Mouse (Mus musculus): Measurements from ENCODE around the gene Odf3l2.

Odf3l2 gene

DNA sequence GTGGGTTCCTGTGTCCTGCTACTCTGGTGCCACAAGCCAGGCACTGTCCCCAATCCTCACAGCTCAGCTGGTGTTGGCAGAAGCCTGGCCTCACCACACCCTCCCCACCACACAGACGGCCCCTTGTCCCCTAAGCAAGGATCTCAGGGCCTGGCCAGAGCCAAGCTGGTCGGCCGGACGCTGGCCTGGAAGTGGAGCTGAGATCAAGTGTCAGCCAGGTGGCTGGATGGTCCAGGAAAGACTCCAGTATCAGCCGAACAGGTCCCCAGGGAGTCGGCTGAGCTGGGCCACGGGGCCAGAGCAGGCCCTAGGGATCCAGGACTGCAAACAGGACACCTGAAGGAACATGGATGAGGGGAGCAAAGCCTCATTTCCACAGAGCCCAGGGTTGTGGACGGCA is at the start of gene Odf3l2:
Odf3l2 (minus strand) TSS at position 28 of the 400 bp plus-strand sequence.
- in situ Hi-C loops (cut with MboI, MseI), result no loop called here

DNA sequence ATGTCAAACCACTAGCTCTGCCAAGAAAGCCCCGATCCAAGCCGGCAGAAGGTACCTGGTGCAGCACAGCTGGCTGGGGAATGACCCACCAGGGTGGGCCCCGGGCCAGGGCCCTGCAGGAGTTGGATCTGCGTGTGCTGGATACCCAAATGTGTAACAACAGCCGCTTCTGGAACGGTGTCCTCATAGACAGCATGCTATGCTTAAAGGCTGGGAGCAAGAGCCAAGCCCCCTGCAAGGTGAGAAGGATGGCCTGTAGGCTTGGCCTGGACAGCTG is 48.8 kb upstream of the Odf3l2 start:
- in situ Hi-C loops (cut with MboI, MseI), result loop anchor here (5.0 kb wide), 1 partner anchor 88 kb away; no protein-coding TSS in a partner anchor

DNA sequence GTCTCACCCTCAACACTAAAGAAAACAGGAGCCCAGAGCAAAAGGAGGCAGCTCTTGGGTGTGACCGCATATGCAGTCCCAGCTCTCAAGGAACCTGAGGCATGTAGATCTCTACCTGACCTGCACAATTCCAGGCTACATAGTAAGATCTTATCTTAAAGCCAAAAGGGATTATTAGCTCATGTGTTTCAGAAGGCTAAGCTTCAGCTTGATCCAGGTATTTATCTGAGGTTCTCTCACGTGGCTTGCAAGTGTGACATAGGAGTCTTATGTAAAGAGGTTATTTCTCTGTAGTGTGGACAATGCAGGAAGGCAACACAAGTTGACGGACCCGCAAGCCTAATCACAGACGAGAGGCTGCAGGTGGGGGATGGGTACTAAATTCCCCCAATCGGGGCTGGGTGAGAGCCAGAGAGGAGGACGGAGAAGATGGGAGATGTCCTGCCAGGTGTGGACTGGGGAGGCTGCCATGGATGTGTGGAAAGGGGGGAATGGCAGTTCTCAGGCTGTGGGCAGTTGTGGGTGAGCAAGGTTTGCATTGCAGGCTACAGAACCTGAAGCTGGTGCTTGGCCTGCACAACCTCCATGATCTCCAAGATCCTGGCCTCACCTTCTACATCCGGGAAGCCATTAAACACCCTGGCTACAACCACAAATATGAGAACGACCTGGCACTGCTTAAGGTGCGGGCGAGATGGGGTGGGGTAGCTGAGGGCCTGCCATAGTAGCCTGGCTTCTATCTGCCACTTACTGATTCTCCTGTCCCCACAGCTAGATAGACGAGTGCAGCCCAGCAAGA is 48.2 kb upstream of the Odf3l2 start:
- in situ Hi-C loops (cut with MboI, MseI), result loop anchor here (5.0 kb wide), 1 partner anchor 89 kb away; no protein-coding TSS in a partner anchor

DNA sequence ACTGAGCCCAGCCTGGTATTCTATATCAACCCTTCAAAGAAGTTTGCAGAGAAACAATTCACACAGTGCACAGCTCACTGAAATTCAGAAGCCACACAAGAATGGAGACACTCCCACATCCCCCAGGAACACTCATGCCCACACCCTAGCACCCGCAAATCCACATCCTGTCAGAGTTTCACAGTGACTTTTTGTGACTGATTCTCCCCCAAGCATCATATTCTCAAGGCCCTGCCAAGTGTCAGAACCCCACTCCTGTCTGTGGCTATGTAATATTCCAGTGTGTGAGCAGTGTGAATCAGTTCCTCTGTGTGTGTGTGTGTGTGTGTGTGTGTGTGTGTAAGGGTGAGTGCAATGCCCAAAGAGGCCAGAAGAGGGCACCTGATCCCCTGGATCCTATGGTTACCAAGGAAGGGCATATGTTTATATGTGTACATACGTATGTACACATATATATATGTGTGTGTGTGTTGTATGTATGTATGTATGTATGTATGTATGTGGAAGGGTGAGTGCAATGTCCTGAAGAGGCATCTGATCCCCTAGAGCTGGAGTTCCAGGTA is 46.5 kb upstream of the Odf3l2 start:
- in situ Hi-C loops (cut with MboI, MseI), result loop anchor here (5.0 kb wide), 1 partner anchor 90 kb away; no protein-coding TSS in a partner anchor

DNA sequence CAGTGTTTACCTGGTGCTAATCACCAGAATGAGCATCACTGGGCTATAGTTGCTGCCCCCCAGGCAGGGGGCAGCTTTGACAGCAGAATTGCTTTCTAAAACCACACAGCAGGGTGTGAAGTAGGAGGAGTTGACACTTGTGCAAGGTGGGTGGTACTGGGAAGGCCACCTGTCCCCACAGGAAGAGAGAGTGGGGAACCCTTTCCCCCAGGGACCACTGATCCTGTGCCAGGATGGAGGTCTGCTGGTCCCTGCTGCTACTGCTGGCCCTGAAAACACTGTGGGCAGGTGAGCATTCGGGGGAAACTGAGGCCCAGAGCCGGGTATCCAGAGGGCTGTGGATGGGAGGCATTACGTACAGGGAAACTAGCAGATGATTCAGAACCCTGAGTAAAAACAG is 43.6 kb upstream of the Odf3l2 start:
- in situ Hi-C loops (cut with MboI, MseI), result loop anchor here (10.0 kb wide), 1 partner anchor 1114 kb away; the partner anchor contains the start of gene Ilvbl

DNA sequence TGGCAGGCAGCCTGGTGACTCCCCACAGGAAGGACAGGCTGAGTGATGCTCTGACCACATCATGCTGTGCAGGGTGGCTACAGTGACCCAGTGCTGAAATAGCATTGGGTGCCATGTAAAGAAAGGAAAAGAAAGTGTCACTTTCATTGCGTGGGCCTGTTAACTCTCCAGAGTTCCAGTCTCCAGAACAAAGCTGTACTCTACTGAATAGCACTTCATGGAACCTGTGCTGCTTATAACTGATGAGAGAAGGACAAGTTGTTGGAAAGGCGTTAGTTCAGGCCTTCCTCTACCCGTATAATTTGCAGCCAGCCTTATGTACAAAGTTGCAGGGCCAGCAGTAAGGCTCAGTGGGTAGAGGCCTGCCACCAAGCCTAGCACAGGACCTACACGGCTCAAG is 43.2 kb upstream of the Odf3l2 start, which contains the start of gene Gzmm:
Gzmm (plus strand) TSS at position 301 of the 400 bp plus-strand sequence.
- in situ Hi-C loops (cut with MboI, MseI), result loop anchor here (10.0 kb wide), 1 partner anchor 1114 kb away; the partner anchor contains the start of gene Ilvbl

DNA sequence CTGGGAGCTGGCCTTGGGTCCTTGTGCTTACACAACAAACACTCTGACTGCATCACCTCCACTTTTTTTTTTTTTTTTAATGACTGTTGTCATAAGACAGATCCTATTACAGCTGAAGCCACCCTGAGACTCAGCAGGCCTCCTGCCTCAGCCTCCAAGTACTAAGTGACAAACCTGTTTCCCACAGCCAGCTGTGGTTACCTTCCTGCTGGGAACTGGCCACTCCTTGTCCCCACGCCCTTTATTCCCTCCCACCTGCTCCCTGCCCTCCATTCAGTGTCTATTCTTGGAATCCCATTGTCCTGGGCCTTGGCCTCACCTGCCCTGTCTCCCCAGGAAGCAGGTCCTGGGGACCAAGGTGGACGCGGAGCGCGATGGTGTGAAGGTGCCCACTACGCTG is 42.0 kb upstream of the Odf3l2 start:
- in situ Hi-C loops (cut with MboI, MseI), result loop anchor here (10.0 kb wide), 1 partner anchor 1113 kb away; the partner anchor contains the start of gene Ilvbl

DNA sequence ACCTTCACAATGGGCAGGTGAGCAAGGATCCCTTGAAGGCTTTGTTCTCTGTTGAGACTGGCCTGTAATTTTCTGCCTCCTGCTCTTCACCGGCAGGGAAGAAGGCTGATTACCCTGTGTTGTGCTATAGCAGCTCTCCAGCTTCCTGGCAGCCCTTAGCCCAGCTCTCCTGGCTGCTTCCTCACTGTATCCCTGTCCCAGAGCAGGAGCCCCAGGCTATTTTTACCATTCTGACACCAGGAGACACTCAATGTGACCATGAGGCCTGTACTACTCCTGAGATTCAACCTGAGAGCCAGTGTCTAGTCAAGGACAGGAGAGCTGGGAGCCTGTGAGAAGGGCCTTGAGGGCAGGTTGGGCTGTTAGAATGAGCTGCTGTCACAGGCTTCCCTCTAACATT is 41.2 kb upstream of the Odf3l2 start:
- in situ Hi-C loops (cut with MboI, MseI), result loop anchor here (10.0 kb wide), 1 partner anchor 1112 kb away; the partner anchor contains the start of gene Ilvbl

DNA sequence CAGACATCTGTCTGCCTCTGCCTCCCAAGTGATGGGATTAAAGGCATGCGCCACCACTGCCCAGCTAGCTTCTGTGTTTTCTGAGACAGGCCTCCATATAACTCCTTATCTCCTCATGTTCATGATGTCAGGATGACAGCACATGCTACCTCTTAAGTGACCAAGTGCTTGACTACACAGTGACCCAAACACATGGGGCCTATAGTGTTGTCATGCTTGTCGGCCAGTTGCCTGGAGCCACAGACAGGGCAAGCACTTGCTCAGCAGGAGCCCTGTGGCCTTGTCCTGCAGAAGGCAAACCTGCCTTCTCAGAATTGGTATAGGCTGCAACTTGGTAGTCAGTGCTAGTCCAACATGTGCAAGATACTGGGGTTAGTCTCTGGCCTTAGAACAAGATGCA is 40.7 kb upstream of the Odf3l2 start:
- in situ Hi-C loops (cut with MboI, MseI), result loop anchor here (10.0 kb wide), 1 partner anchor 1111 kb away; the partner anchor contains the start of gene Ilvbl

DNA sequence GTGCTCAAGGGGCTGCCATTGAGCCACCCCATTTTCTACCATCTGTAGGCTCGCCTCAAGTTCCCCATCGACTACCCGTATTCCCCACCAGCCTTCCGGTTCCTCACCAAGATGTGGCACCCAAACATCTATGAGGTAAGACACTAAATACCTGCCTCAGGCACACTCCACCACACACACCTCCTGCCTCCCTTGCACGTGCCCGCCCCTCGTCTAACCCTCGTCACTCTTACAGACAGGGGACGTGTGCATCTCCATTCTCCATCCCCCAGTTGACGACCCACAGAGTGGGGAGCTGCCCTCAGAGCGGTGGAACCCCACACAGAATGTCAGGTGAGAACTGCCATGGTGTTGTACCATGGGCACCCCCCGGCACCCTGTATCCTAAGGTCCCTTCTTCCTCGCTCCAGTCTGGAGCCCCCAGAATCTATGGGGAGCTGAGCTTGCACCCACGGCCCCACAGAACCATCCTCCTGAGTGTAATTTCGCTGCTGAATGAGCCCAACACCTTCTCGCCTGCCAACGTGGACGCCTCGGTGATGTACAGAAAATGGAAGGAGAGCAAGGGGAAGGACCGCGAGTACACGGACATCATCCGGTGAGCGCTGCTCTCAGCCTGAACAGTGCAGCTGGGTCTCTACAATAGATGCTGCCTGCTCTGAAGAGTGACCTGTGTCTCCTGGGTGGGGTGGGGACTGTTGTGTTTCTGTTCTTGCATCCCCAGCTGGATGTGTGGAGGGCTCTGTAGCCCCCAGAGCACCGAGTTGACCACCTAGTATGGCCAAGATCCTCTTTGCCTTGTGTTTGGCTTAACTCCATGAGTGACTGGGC is 39.4 kb upstream of the Odf3l2 start:
- in situ Hi-C loops (cut with MboI, MseI), result loop anchor here (10.0 kb wide), 1 partner anchor 1110 kb away; the partner anchor contains the start of gene Ilvbl

DNA sequence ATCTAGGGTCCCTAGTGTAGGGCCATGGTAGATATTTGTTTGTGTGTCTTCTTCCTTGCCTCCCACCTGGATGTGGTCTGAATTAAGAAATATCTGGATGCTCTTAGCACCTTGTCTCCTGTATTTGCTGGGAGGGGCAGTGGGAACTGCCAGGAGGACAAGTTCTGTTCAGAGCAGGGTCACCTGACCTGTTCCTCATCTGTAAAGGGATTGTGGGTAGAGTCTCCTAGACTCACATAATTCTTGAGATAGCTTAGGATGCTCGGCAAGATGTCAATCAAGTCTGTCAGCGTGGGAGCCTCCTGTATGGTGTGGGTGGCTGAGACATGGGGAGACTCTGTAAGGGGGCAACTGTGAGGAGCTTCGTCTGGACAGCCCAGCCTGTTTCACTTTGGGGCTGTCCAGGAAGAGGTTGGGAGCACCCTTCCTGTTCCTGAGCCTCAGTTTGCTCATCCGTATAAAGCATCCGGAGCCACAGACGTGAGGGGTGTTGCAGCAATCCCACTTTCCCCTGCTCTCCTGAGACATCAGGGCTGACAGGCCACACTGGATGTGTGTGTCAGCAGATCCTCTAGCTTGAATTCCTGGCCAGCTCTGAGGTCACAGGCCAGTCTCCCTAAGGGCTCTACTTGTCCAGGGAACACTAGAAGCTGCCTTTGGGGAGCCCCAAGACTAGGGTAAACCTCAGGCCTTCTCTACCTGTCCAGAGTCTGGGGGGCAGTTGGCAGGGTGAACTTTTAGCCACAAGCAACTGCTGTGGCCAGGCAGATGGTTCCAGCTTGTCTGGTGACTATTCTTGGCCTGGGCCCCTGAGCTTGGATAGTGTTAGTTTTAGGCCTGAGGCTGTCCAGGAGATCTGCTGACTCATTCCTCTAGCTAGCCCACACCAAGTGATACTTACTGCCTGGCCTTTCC is 38.4 kb upstream of the Odf3l2 start:
- in situ Hi-C loops (cut with MboI, MseI), result loop anchor here (10.0 kb wide), 1 partner anchor 1109 kb away; the partner anchor contains the start of gene Ilvbl

DNA sequence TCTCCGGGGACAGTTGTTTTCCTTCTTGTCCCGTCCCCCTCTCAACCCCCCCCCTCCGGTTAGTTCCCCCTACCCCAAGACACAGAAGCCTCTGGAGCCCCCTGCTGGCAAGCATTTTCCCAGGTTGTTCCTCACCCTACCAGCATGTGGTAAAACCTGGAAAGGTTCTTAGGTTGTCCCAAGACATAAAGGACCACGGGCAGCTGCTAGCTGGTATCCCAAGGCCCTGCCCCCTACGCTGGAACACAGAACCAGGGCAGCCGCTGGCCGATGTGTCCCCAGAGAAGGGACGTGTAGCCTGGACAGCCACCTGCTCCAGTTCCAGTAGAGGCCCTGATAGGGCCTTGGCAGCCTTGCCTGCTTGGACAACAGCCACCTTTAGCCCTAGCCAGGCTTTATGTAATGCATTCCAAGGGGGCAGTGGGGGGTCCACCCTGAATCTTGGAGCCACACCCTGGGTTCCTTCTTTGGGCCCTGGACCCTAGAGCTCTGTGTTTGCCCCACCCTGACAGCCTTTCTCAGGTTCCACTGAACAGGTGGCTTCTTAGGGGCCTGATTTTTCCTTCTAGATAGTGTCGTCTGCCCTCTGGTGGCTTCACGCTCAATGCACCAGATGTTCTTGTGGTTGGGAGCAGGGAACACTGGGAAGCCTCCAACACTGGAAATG is 37.5 kb upstream of the Odf3l2 start:
- in situ Hi-C loops (cut with MboI, MseI), result loop anchor here (10.0 kb wide), 1 partner anchor 1108 kb away; the partner anchor contains the start of gene Ilvbl

DNA sequence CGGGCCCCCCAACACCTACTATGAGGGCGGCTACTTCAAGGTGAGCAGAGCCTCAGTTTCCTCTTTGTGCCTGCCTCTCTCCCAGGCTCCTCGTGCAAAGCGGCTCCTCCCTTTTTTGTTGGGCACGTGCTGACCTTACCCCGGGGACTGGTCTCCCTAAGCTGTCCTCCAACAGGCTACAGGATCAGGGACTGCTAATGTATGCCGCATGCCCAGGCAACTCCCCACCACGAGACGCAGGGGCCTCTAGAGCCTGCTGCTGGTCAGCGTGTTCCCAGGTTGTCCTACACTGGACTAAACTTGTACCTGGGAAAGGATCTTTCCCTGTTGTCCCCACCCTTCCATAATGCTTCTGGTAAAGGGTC is 37.0 kb upstream of the Odf3l2 start:
- in situ Hi-C loops (cut with MboI, MseI), result loop anchor here (10.0 kb wide), 1 partner anchor 1108 kb away; the partner anchor contains the start of gene Ilvbl

DNA sequence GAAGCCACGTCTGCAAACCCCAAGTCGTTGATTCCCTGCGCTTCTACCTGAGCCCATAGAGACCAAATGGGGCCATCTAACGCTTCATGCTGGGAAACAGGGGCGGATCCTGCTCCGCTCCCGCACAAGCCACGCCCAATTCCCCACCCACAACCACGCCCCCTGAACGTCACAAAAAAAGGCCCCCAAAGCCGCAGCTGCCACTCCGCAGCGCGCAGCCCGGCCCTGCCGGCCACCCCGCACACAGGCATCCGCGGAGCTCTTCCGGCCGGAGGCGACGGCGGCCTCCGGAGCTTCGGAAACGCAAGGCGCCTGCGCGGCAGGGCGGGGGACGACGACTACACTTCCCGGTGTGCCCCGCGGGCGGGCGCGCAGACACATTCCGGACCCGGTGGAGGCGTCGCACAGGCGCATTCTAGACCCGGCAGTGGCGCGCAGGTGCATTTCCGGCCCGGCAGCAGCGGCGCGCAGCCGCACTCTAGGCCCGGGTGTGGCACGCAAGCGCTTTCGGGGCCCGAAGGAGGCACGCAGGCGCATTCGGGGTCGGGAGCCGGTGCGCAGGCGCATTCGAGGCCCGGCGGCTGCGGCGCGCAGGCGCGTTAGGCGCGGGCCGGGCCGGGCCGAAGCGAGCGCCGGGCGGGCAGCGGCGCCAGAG is 36.2 kb upstream of the Odf3l2 start, which contains the start of gene Cdc34:
Cdc34 (plus strand) TSS at position 605 of the 655 bp plus-strand sequence.
- in situ Hi-C loops (cut with MboI, MseI), result loop anchor here (10.0 kb wide), 1 partner anchor 1107 kb away; the partner anchor contains the start of gene Ilvbl

DNA sequence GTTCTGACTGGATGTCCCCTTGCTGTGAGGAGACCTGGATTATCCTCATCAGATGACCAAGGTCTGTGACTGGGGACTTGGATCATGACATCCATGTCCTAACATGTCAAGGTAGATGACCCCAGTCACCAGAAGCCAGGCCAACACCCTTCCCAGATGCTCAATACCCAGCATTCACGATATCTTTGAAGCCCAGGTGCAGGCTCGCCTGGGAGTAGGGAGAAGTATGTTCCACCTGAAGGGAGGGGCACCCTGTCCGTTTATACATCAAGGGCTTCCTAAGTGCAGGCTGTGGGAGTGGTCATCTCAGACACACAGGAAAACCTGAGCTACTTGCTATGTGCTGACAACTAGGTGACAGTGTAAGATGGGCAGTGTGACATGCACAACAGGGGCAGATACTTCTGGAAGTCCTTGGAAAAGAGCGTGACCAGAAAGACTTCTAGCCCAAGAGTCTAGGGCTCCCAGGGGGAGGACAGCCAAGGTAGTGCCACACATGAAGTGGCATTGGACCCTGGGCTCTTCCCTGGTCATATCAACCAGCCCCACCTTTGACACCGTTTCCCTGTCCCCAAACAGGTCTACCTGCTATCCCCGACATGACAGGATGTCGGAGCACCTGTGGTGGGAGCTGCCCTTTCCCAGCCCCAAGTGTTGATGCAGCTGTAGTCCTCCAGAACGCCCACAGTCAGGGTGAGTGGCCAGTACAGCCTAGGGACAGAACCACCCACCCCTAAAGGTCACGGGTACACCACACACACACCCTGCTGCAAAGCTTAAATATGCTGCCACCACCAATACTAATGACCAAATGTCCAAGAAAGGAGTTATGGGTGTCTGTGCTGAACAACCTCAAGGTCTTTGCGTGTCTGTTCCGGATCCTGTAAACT is 35.3 kb upstream of the Odf3l2 start:
- in situ Hi-C loops (cut with MboI, MseI), result loop anchor here (10.0 kb wide), 1 partner anchor 1106 kb away; the partner anchor contains the start of gene Ilvbl

DNA sequence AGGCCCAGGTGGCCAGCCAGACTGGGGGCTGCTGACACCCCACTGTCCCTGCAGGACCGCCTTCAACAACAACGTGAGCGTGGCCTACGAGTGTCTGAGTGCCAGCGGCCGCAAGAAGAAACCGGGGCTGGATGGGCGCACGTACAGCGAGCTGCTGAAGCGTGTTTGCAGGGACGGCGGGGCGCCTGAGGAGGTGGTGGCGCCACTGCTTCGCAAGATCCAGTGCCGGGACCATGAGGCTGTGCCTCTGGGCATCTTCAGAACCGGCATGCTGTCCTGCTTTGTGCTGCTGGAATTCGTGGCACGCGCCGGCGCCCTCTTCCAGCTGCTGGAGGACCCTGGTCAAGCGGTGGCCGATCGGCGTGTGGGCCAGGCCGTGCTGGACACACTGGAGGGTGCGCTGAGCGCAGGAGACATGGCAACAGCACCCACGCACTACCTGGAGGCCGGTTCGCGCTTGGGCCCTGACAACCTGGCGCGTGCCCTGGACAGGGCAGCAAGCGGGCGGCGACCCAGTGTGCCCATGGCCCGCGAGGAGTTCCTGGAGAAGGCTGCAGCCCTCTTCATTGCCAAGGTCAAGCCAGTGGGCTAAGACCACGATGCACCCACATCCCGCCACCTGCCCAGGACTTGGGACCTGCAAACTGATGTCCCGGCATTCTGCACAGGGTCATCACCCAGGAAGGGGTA is 30.0 kb upstream of the Odf3l2 start:
- in situ Hi-C loops (cut with MboI, MseI), result no loop called here

DNA sequence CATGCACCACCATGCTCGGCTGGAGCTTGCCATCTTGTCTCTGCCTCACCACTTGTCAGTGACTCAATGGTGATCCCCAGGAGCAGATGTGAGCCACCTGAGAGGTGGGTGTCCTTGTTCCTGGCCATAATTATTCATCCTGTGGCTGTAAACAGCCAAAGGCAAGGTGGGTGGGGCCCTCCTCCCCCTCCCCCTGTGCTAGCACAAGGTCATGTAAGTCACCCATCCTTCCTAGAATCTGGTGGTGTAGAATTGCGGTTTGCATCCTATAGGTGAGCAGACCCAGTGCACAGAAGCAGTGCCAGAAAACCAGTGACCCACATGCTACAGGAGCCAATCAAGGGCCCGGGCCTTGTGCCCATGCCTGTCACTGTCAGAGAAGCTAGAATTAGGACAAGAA is 27.5 kb upstream of the Odf3l2 start:
- in situ Hi-C loops (cut with MboI, MseI), result no loop called here

DNA sequence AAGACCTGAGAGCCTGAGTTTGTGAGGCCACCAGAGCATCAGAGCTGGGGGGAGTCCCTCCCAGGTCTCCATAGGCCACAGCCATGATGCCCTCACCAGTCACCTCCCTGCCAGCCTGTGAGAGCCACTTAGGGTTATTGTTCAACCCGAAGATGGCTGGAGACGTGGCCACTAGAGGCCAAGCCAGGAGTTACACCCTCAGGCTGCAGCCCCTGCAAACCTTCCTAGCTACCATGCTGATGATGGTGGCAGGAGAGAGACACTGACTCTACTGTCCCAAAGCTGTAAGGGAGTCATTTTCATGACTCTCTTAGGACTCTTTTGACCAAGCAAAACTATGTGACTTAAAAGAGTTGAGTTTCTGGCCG is 26.5 kb upstream of the Odf3l2 start:
- in situ Hi-C loops (cut with MboI, MseI), result no loop called here

Data from regulatory T cell (primary cell).